Mouse (Mus musculus) thymus, postnatal 25 days (tissue): ENCODE results near the gene Tipin.

Experiments used
- DNase-seq: peaks from one replicate; pipeline ENCODE4 v3.0.0; 2022

Gene Tipin

DNA sequence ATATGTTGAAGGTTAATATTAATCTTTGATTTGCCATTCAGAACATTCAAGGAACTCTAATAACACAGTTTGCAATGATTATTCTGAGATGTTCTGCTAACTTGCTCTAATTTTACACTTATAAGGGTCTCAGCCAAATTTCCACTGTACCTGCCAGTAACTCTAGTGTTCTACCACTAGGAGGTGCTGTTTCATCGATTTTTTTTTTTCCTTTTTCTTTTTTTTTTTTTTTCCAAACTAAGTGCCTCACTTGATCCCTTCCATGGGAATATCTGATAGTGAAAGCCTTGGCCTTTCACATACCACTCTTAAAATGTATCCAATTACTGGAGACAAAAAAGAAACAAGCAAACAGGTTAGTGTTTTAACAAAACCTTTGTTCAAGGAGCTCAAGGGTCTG lies 66.0 kb downstream of the Tipin start:
- DNase-seq, result no peak

DNA sequence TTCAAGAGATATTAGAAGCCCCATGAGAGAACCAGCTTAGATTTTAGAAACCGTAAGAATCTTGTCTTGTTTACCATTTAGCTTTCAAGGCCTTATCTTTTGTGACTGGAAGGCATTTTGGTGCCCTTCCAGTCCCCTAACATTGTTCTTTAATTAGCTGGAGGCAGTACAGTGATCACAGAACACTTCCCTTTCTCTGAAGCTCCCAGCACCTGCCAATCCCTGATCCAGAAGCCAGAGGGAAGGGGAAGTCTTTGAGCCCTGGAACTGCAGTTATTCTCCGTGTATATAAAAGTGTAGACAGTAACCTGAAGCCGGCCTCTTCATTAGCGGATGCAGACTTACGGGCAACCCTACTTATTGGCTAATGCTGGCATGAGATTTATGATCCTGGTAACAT lies 68.1 kb downstream of the Tipin start:
- DNase-seq, result no peak

DNA sequence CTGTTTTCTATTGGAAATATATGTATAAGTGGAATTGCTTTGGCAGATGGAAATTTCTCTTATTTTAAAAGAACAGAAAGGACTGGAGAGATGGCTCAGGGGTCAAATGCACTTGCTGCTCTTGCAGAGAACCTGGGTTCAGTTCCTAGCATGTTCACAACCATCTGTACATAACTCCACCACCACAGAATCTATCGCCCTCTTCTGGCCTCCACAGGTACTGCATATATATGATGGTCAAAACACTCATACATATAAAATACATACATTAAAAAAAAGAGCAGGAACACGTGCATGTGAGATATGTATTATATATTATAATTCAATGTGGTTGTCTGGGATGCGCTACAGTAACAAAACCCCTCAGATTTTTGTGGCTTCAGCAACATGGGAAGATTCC lies 69.8 kb downstream of the Tipin start:
- DNase-seq, result peak; percentile 23
